Mouse (Mus musculus) G1E (cell line): ENCODE results near the gene Ankmy2. TPM values are rescaled to one million over a fixed set of nuclear protein-coding genes. Genes with fewer than 3 reads are reported as not detected.

Experiments
- ATAC-seq: 2 replicates; pipeline ENCODE4 v1.8.0; 2016; ENCODE audit warnings: mild to moderate bottlenecking; ENCODE audit not compliant: insufficient number of reproducible peaks, poor library complexity, low FRiP score, severe bottlenecking; ENCODE audit errors: extremely low read depth
- DNase-seq: peaks from one replicate; pipeline ENCODE4 v3.0.0; 2012; ENCODE audit warnings: low spot score
- H3K27me3 ChIP-seq: 2 replicates; pipeline ENCODE4 v1.6.1; 2012; ENCODE audit warnings: mild to moderate bottlenecking, low read length, inconsistent platforms; ENCODE audit not compliant: insufficient read depth
- H3K36me3 ChIP-seq: replicated peaks from 2 replicates; pipeline ENCODE3; 2012; ENCODE audit warnings: mild to moderate bottlenecking, inconsistent platforms
- H3K4me1 ChIP-seq: 2 replicates; pipeline ENCODE4 v1.6.1; 2012; ENCODE audit warnings: low read depth, low read length, inconsistent platforms, mixed read lengths; ENCODE audit not compliant: insufficient read depth
- H3K4me3 ChIP-seq: 2 replicates; pipeline ENCODE4 v1.5.1; 2012; ENCODE audit warnings: low read depth, mild to moderate bottlenecking, inconsistent platforms, low read length, moderate library complexity, mixed read lengths
- H3K9me3 ChIP-seq: replicated peaks from 2 replicates; pipeline ENCODE4 v1.6.1; 2012; ENCODE audit warnings: inconsistent platforms
- CTCF ChIP-seq: IDR thresholded peaks from 2 replicates; pipeline ENCODE4 v1.5.1; 2012; ENCODE audit warnings: low read depth, low read length, inconsistent platforms, mixed read lengths
- GATA1 ChIP-seq: IDR thresholded peaks from 2 replicates; pipeline ENCODE4 v1.6.1; 2012; ENCODE audit warnings: borderline replicate concordance, low read length, inconsistent platforms, mixed read lengths
- GATA2 ChIP-seq: IDR thresholded peaks from 2 replicates; pipeline ENCODE4 v1.6.1; 2012; ENCODE audit warnings: low read depth, low read length, inconsistent platforms, borderline replicate concordance
- POLR2AphosphoS5 ChIP-seq: IDR thresholded peaks from 2 replicates; pipeline ENCODE4 v1.6.1; 2012; ENCODE audit warnings: low read depth, low read length, inconsistent platforms; ENCODE audit not compliant: insufficient replicate concordance
- TAL1 ChIP-seq: conservative IDR thresholded peaks from 2 replicates; pipeline ENCODE4 v1.6.1; 2012; ENCODE audit warnings: low read depth, low read length, inconsistent platforms, mixed read lengths
- polyA plus RNA-seq: library from polyadenylated mRNA; stranded (reverse); fragments of >175 nt; gene quantifications from 2 replicates; pipeline ENCODE4 v1.2.3, GENCODE M21; 2012
- total RNA-seq, 2 experiments: library from RNA; stranded (forward) in 1 of 2; stranded (reverse) in 1 of 2; fragments of 200-1000 nt in 1 of 2; fragments of >200 nt in 1 of 2; fragmentation: Nextera tagmentation in 1 of 2; gene quantifications; 2 replicates each; pipeline ENCODE4 v1.2.3; 2014 to 2017

Gene Ankmy2
- total and polyA plus RNA-seq, 3 experiments: 2.7 to 49.6 (median 49.1) TPM

DNA sequence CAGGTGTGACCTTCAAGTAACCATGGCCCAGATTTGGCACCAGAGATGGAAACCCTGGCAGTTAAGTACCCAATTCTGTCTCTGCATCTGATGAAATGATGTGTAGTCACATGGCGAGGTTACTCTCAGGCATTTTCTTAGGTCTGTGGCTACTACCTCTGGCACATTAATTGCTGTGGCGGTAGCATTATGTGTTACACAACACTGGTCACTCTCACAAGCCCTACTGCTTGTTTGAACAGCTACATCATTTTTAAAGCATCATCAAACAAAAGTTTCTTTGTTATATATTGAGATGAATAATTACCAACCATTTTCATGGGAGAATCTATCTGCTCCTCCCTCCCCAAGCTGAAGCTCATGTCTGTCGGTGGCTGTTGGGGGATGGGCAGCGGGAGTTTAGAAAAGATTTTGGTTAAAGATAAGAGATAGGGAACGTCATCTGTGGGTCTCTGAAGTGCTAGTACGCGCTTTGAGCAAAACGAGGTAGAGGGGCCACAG is 1.7 kb upstream of the Ankmy2 start:
- ATAC-seq (no peak), DNase-seq (no peak)
- peaks cover 29% of the 10 kb centered on the region for H3K36me3 ChIP-seq
- TF ChIP-seq CTCF (no peak), TAL1 (no peak), GATA1 (no peak), POLR2AphosphoS5 (no peak), GATA2 (no peak)
- peak overlapping the region; percentile 97 for H3K4me3 ChIP-seq
- no peaks in the 10 kb centered on the region for H3K27me3 ChIP-seq
- H3K9me3 ChIP-seq: no peaks in the 10 kb centered on the region
- peaks cover 57% of the 10 kb centered on the region for H3K4me1 ChIP-seq

DNA sequence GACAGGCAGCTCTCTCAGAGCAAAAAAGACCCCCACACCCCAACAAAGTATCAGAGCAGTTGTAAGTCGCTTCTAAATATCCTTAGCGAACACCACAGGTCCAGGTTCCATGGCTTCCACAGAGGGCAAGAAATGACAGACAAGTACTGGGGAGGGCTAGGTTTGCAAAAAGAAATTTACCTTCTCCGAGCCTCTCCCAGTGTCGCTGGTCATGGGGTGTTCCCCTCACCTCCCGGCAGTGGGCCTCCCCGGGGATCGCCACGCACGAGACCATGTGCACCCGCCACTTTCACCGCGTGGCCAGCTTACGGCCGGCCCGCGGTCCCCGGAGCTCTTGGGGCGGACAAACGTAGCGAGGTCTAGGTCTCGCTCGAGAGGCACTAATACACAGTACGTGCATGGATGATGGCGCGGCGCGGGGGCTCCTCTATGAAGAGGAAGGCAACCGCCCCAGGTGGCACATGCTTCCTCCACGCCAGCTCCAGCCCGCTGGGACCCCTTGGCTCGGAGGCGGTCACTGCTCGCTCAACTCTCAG is 745 bp upstream of the Ankmy2 start:
- Histone ChIP-seq H3K27me3 (no peaks in the 10 kb centered on the region), H3K9me3 (no peaks in the 10 kb centered on the region), H3K4me1 (peaks cover 51% of the 10 kb centered on the region), H3K4me3 (peak overlapping the region; percentile 97), H3K36me3 (peaks cover 30% of the 10 kb centered on the region)
- TF ChIP-seq CTCF: no peak
- TF ChIP-seq GATA2: no peak
- TF ChIP-seq TAL1: no peak
- TF ChIP-seq GATA1: no peak
- TF ChIP-seq POLR2AphosphoS5: no peak
- ATAC-seq: no peak
- DNase-seq: no peak

DNA sequence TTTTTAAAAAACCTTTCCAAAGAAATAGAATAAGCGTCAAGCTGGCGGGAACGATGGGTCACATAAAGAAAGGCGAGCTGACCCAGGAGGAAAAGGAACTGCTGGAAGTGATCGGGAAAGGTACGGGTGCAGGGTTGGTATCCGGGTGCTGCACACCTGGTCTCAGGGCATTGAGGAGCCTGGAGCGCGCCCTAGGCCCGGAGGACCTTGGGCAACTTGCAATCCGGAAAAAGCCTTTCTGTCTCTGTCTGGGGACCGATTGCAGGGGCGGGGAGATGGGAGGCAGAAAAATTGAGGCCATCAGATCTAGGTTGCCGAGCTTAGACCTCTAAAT is 357 bp downstream of the Ankmy2 start:
- TF ChIP-seq TAL1 (no peak), CTCF (no peak), GATA2 (no peak), POLR2AphosphoS5 (no peak), GATA1 (no peak)
- ATAC-seq (peak; percentile 11), DNase-seq (peak; percentile 41)
- H3K9me3 ChIP-seq: no peaks in the 10 kb centered on the region
- no peaks in the 10 kb centered on the region for H3K27me3 ChIP-seq
- peak overlapping the region; percentile 97 for H3K4me3 ChIP-seq
- peaks cover 34% of the 10 kb centered on the region for H3K36me3 ChIP-seq
- H3K4me1 ChIP-seq: peaks cover 51% of the 10 kb centered on the region

DNA sequence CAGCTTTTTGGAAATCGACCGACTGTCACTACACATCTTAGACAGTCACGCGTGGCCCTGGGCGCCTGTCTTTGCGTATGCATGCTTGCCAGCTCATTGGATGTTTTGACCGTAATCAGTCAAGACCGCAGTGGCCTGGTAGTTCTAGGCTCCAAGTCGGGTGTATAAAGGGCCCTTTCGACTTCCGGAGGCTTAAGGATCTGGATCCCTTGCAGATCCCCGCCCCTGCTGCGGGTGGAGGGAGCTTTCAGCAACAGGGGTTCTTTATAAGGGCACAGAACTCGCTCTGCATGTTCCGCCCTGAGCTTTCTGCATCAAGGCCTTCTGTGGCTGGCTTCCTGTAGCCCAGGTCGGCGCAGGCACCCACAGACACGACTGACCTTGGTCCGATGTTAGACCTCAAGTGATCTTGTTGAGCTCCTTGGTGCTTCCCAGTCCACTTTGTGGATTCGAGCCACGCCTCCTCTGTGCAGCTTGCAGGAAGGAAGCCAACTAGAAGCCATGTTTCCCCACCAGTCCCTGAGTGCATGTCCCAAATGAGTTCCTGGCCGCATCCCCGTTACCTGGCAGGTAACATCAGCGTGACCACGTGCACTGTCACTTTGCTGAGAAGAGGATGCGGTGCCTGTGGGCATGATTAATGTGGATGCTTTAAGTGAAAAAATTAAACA is 859 bp downstream of the Ankmy2 start, which contains the start of gene Bzw2:
Gene Bzw2, minus strand, starts transcription at position 443 of the 671 bp plus-strand sequence.
- peak; percentile 46 for ATAC-seq
- H3K4me1 ChIP-seq: peaks cover 49% of the 10 kb centered on the region
- H3K36me3 ChIP-seq: peaks cover 36% of the 10 kb centered on the region
- peak; percentile 75 for DNase-seq
- H3K27me3 ChIP-seq: no peaks in the 10 kb centered on the region
- no peaks in the 10 kb centered on the region for H3K9me3 ChIP-seq
- H3K4me3 ChIP-seq: peak within 1 kb of the TSS; percentile 97
- no peak for TF ChIP-seq POLR2AphosphoS5
- no peak for TF ChIP-seq TAL1
- TF ChIP-seq CTCF: no peak
- TF ChIP-seq GATA1: no peak
- TF ChIP-seq GATA2: no peak

DNA sequence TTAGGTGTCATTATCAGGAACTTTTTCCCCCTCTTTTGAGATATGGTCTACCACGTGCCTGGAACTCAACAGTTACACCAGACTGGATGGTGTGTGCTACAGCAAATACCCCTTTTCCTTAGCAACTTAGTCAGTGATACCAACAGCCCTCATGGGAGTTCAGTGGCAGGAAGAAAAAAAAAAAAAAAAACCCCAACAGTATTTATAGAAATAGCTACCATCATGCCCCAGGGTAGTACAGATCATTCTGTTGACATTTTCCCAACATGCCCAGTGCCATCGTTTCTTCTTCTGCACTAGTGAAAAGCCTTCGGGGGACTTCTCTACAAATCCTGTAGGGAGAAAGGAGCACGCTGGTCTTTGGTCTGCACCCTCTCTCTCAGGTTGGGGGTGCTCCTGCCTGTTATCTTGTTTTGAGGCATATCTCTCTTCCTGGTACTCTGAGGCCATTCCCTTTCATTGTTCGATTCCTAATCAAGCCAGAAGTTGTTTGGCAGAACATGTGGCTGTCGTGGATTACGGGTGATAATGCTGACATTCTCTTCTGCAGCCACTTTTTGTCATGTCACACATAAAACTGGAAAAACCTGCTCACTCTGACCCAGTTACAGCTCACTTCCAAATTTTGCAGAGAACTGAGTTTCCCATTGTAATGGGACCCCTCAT is 7.3 kb downstream of the Ankmy2 start:
- TF ChIP-seq GATA2: no peak
- no peak for TF ChIP-seq GATA1
- TF ChIP-seq CTCF: no peak
- no peak for TF ChIP-seq TAL1
- Histone ChIP-seq H3K4me1 (peaks cover 16% of the 10 kb centered on the region), H3K36me3 (peaks cover 61% of the 10 kb centered on the region), H3K9me3 (no peaks in the 10 kb centered on the region), H3K27me3 (no peaks in the 10 kb centered on the region), H3K4me3 (no peak overlapping the region)
- DNase-seq (no peak), ATAC-seq (no peak)

DNA sequence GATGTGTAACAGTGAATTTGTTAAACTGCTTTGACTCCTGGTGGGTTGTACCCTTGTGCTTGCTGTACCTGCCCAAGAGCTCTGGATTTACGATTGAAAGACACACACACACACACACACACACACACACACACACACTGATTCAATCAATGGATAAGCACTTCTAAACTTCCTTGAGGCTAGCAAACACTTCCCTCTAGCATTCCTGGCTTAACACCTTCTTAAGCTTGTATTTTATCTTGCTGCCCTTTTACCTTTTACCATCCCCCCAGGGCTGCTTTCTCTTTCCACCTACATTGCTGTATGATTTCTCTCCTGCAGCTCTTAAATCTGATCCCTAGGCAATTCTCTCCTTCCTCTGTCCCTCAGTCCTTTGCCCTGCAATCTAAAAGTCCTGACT is 8.4 kb downstream of the Ankmy2 start:
- ATAC-seq (no peak), DNase-seq (no peak)
- Histone ChIP-seq H3K27me3 (no peaks in the 10 kb centered on the region), H3K4me3 (no peak overlapping the region), H3K4me1 (peaks cover 11% of the 10 kb centered on the region; the same call in 1 of the 2 replicates), H3K36me3 (peaks cover 64% of the 10 kb centered on the region), H3K9me3 (no peaks in the 10 kb centered on the region)
- TF ChIP-seq POLR2AphosphoS5 (no peak), GATA1 (no peak), CTCF (no peak), TAL1 (no peak), GATA2 (no peak)
